Mouse (Mus musculus) forebrain, embryonic 10.5 days (tissue): ENCODE data around the gene Prss2. TPM values are rescaled to one million over a fixed set of nuclear protein-coding genes. Genes with fewer than 3 reads are reported as not detected.
A peak's percentile ranks its signal among the peaks of the same experiment; 100 is the strongest.
"Not testable (repeated sequence)": the region's sequence is repeated elsewhere in the genome, so short reads cannot be mapped to it uniquely, and the experiment has no call there.

ENCODE experiments used
- DNase-seq: peaks from one replicate; pipeline ENCODE4 v3.0.0-alpha.2; 2017; ENCODE audit warnings: low spot score; ENCODE audit errors: extremely low spot score
- H3K27ac ChIP-seq: fragments of 300-500 bp; sonication (generic); 2 replicates; pipeline ENCODE4 v1.5.1; 2016; ENCODE audit warnings: mild to moderate bottlenecking
- H3K27me3 ChIP-seq: fragments of 300-500 bp; sonication (generic); 2 replicates; pipeline ENCODE4 v1.6.1; 2016; ENCODE audit warnings: mild to moderate bottlenecking; ENCODE audit not compliant: poor library complexity, severe bottlenecking
- H3K36me3 ChIP-seq: fragments of 300-500 bp; sonication (generic); replicated peaks from 2 replicates; pipeline ENCODE4 v1.6.1; 2016; ENCODE audit warnings: mild to moderate bottlenecking, moderate library complexity
- H3K4me1 ChIP-seq: fragments of 300-500 bp; sonication (generic); 2 replicates; pipeline ENCODE4 v1.6.1; 2016
- H3K4me3 ChIP-seq: fragments of 300-500 bp; sonication (generic); 2 replicates; pipeline ENCODE4 v1.5.1; 2016; ENCODE audit warnings: mild to moderate bottlenecking, moderate library complexity
- H3K9me3 ChIP-seq: fragments of 300-500 bp; sonication (generic); 2 replicates; pipeline ENCODE4 v1.6.1; 2016; ENCODE audit warnings: mild to moderate bottlenecking, moderate library complexity
- WGBS: fragments of 180-500 bp; shearing (Covaris S2); methylation state at CpG from one replicate; pipeline ENCODE4 v1.1.7; 2016; 5-methylcytosine and 5-hydroxymethylcytosine counted together
- polyA plus RNA-seq: library from polyadenylated mRNA; unstranded; fragments of >200 nt; fragmentation: Nextera tagmentation; extraction: Ambion mirVana; gene quantifications from 2 replicates; pipeline ENCODE4 v1.2.1, GENCODE M21; 2016

Gene Prss2
- polyA plus RNA-seq, 1 experiment from 2014 or later = not detected

- Histone ChIP-seq H3K27ac (no peak overlapping the region), H3K9me3 (no peaks in the 10 kb centered on the region), H3K36me3 (no peaks in the 10 kb centered on the region), H3K27me3 (no peaks in the 10 kb centered on the region), H3K4me3 (no peak overlapping the region), H3K4me1 (no peaks in the 10 kb centered on the region)
- 88% methylated on average over 2 of the region's 2 CpGs for WGBS
- DNase-seq = no peak
These were observed 38.7 kb downstream of the Prss2 start for GRCm38 (mm10) chr6:41560273-41560672.

- peak overlapping the region; percentile 37 for H3K4me3 ChIP-seq
- 0 out of 2 replicates have a peak overlapping the region, but pooled peaks have one; percentile 56 for H3K27ac ChIP-seq
- WGBS = 91% methylated on average over 4 of the region's 4 CpGs
- no peaks in the 10 kb centered on the region for H3K4me1 ChIP-seq
- DNase-seq = no peak
- H3K36me3 ChIP-seq = no peaks in the 10 kb centered on the region
- H3K9me3 ChIP-seq = no peaks in the 10 kb centered on the region
- H3K27me3 ChIP-seq = no peaks in the 10 kb centered on the region
These were observed 41.0 kb downstream of the Prss2 start for GRCm38 (mm10) chr6:41562598-41562997.

GRCm38 (mm10) chr6:41563104-41563951, 41.7 kb downstream of the Prss2 start:
- H3K4me3 ChIP-seq = peak overlapping the region; percentile 37
- H3K4me1 ChIP-seq, H3K27me3 ChIP-seq, DNase-seq, H3K9me3 ChIP-seq, H3K36me3 ChIP-seq: not testable (repeated sequence)
- WGBS = 43% methylated on average over 5 of the region's 23 CpGs
- 0 out of 2 replicates have a peak overlapping the region, but pooled peaks have one; percentile 20 for H3K27ac ChIP-seq

GRCm38 (mm10) chr6:41565261-41565660, 43.7 kb downstream of the Prss2 start:
- Histone ChIP-seq H3K27ac (no peak overlapping the region), H3K4me3 (no peak overlapping the region), H3K36me3 (no peaks in the 10 kb centered on the region), H3K4me1 (no peaks in the 10 kb centered on the region), H3K27me3 (no peaks in the 10 kb centered on the region), H3K9me3 (no peaks in the 10 kb centered on the region)
- no peak for DNase-seq
- 89% methylated on average over 1 of the region's 1 CpGs for WGBS

GRCm38 (mm10) chr6:41566965-41567364, 45.4 kb downstream of the Prss2 start:
- WGBS = 90% methylated on average over 4 of the region's 4 CpGs
- Histone ChIP-seq H3K4me3 (no peak overlapping the region), H3K36me3 (no peaks in the 10 kb centered on the region), H3K4me1 (no peaks in the 10 kb centered on the region), H3K27ac (no peak overlapping the region), H3K27me3 (no peaks in the 10 kb centered on the region), H3K9me3 (no peaks in the 10 kb centered on the region)
- DNase-seq = no peak

- Histone ChIP-seq H3K27me3 (no peaks in the 10 kb centered on the region), H3K9me3 (no peaks in the 10 kb centered on the region), H3K36me3 (no peaks in the 10 kb centered on the region), H3K27ac (no peak overlapping the region), H3K4me3 (no peak overlapping the region), H3K4me1 (no peaks in the 10 kb centered on the region)
- DNase-seq = no peak
- 91% methylated on average over 3 of the region's 3 CpGs for WGBS
These were observed 47.5 kb downstream of the Prss2 start for GRCm38 (mm10) chr6:41569078-41569477.

Other genes with a start within 250 kb of the Prss2 start
- not detected in 2 replicates for gene Try4, start 219.5 kb upstream of the Prss2 start, polyA plus RNA-seq
- gene Try5, start 204.9 kb upstream of the Prss2 start, polyA plus RNA-seq = not detected in 2 replicates
- not detected in 2 replicates for gene Try10, start 167.7 kb upstream of the Prss2 start, polyA plus RNA-seq
- gene Prss3, start 144.1 kb upstream of the Prss2 start, polyA plus RNA-seq = not detected in 2 replicates
- gene Gm5771, start 129.4 kb upstream of the Prss2 start, polyA plus RNA-seq = not detected in 2 replicates
- gene Gm10334, start 75.6 kb upstream of the Prss2 start, polyA plus RNA-seq = not detected in 2 replicates
- gene Prss1, start 62.9 kb upstream of the Prss2 start, polyA plus RNA-seq = not detected in 2 replicates
- gene Ephb6, start 83.7 kb downstream of the Prss2 start, polyA plus RNA-seq = 14.6 and 16.6 TPM in 2 replicates
- 0.16 and 0.25 TPM in 2 replicates for gene Trpv6, start 114.6 kb downstream of the Prss2 start, polyA plus RNA-seq
- not detected in 2 replicates for gene Trpv5, start 159.0 kb downstream of the Prss2 start, polyA plus RNA-seq
- not detected in 2 replicates for gene Llcfc1, start 162.6 kb downstream of the Prss2 start, polyA plus RNA-seq
- 7.7 and 10.9 TPM in 2 replicates for gene Kel, start 182.6 kb downstream of the Prss2 start, polyA plus RNA-seq